Mouse (Mus musculus) intestine, embryonic 14.5 days (tissue): ENCODE measurements around the gene Agap3. TPM values are rescaled to one million over a fixed set of nuclear protein-coding genes. Genes with fewer than 3 reads are reported as not detected.
A peak's percentile ranks its signal among the peaks of the same experiment; 100 is the strongest.

Experiments used
- ATAC-seq: fragments of 200-750 bp; cut with Nextera tagmentation; replicated peaks from 2 replicates; pipeline ENCODE4 v1.8.0; 2017; ENCODE audit warnings: low read depth, moderate number of reproducible peaks, moderate TSS enrichment, moderate library complexity; ENCODE audit not compliant: low FRiP score, low TSS enrichment
- DNase-seq: peaks from one replicate; pipeline ENCODE4 v3.0.0-alpha.2; 2018; ENCODE audit warnings: low spot score
- H3K27ac ChIP-seq: fragments of 300-500 bp; sonication (generic); 2 replicates; pipeline ENCODE4 v1.5.1; 2014; ENCODE audit warnings: low read depth, mild to moderate bottlenecking, control low read depth
- H3K27me3 ChIP-seq: fragments of 300-500 bp; sonication (generic); replicated peaks from 2 replicates; pipeline ENCODE4 v1.6.1; 2014; ENCODE audit warnings: low read length, control low read depth; ENCODE audit not compliant: control insufficient read depth, insufficient read depth
- H3K36me3 ChIP-seq: fragments of 300-500 bp; sonication (generic); 2 replicates; pipeline ENCODE4 v1.6.1; 2014; ENCODE audit warnings: low read length, control low read depth; ENCODE audit not compliant: control insufficient read depth, insufficient read depth
- H3K4me1 ChIP-seq: fragments of 300-500 bp; sonication (generic); replicated peaks from 2 replicates; pipeline ENCODE4 v1.6.1; 2014; ENCODE audit warnings: low read length, control low read depth, mixed read lengths; ENCODE audit not compliant: control insufficient read depth, insufficient read depth
- H3K4me2 ChIP-seq: fragments of 300-500 bp; sonication (generic); 2 replicates; pipeline ENCODE4 v1.6.1; 2014; ENCODE audit warnings: low read length
- H3K4me3 ChIP-seq: fragments of 300-500 bp; sonication (generic); 2 replicates; pipeline ENCODE4 v1.5.1; 2014; ENCODE audit warnings: low read depth, low read length, control low read depth, mixed read lengths
- H3K9ac ChIP-seq: fragments of 300-500 bp; sonication (generic); 2 replicates; pipeline ENCODE4 v1.6.1; 2014; ENCODE audit warnings: mild to moderate bottlenecking, low read length
- H3K9me3 ChIP-seq: fragments of 300-500 bp; sonication (generic); 2 replicates; pipeline ENCODE4 v1.6.1; 2016; ENCODE audit warnings: low read length, control low read depth; ENCODE audit not compliant: control insufficient read depth
- WGBS: fragments of 180-500 bp; shearing (Covaris S2); extraction: QIAGEN DNeasy Blood & Tissue Kit; methylation state at CpG from one replicate; pipeline ENCODE4 v1.1.7; 2014; 5-methylcytosine and 5-hydroxymethylcytosine counted together
- polyA plus RNA-seq: library from polyadenylated mRNA; unstranded; fragments of >200 nt; fragmentation: Nextera tagmentation; extraction: Ambion mirVana; gene quantifications from 2 replicates; pipeline ENCODE4 v1.2.1, GENCODE M21; 2014

Agap3 gene
- polyA plus RNA-seq, 1 experiment from 2014 or later, result 22.0 TPM

DNA sequence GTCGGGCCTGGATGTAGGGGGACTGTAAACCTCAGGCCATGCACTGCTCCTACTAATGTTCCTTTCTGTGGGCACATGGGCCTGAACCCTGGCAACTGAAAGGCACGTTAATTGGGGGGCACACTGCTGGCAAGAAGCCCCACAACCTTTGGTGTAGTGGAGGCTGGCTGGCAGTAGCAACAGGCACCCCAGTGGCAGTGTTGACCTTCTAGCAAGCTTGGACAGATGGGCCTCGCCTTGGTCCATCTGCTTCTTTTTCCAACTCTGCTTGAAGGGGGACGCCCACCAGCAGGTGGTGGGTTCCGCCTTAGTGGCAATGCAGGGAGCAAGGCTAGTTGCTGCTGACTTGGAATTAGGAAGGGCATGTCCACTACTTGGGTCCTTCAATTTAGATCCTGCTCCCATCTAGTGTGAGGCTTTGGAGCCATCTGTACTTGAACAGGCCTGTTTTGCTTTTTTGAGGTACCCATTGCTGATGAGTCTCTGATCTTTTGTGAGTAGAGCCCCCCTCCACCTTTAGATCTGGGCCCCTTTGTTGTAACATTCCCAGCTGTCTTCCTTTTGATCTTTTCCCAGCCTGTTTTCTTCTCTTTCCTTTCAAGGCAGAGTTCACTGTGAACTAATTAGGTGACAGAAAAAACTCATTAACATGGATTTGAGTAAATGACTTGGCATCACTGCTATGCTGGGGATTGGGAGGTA lies 1.5 kb downstream of the Agap3 start:
- no peak for ATAC-seq
- Histone ChIP-seq H3K4me1 (peaks cover 36% of the 10 kb centered on the region), H3K36me3 (no peaks in the 10 kb centered on the region), H3K4me3 (peak overlapping the region; percentile 87), H3K27ac (no peak overlapping the region), H3K27me3 (no peaks in the 10 kb centered on the region), H3K9me3 (no peaks in the 10 kb centered on the region), H3K4me2 (peak overlapping the region; percentile 96), H3K9ac (peak overlapping the region; percentile 80)
- WGBS, result 7% methylated on average over 5 of the region's 5 CpGs
- no peak for DNase-seq

- Histone ChIP-seq H3K27me3 (no peaks in the 10 kb centered on the region), H3K36me3 (no peaks in the 10 kb centered on the region), H3K4me3 (0 out of 2 replicates have a peak overlapping the region, but pooled peaks have one; percentile 87), H3K9me3 (no peaks in the 10 kb centered on the region), H3K9ac (no peak overlapping the region), H3K4me2 (peak overlapping the region; percentile 96), H3K27ac (no peak overlapping the region), H3K4me1 (peaks cover 36% of the 10 kb centered on the region)
- DNase-seq (no peak), ATAC-seq (no peak)
- 31% methylated on average over 2 of the region's 2 CpGs for WGBS
These were observed 2.0 kb downstream of the Agap3 start for GRCm38 (mm10) chr5:24453985-24454303.

- H3K9ac ChIP-seq, result no peak overlapping the region
- H3K4me2 ChIP-seq, result no peak overlapping the region
- H3K36me3 ChIP-seq, result no peaks in the 10 kb centered on the region
These were observed 3.1 kb downstream of the Agap3 start for GRCm38 (mm10) chr5:24455076-24455475.

DNA sequence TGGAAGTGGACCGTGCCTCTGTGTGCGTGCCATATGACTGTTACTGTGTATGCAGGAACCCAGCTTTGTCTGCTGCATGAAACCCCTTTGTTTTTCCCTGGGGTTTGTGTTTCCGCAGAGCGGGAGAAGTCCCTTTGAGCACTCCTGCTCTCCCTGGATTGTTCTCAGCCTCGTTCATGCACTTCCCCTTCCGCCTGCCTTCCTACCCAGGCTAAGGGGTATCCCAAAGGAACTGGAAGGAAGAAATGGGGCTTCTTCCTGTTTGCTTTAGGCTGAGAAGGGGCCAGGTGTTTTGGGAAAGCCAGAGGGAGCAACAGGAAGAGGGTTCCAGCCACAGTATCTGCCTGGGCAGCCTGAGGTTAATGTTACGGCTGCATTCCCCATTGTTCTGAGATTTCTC lies 3.6 kb downstream of the Agap3 start:
- DNase-seq (no peak), ATAC-seq (no peak)
- no peak overlapping the region for H3K4me2 ChIP-seq
- H3K9me3 ChIP-seq, result no peaks in the 10 kb centered on the region
- no peak overlapping the region for H3K4me3 ChIP-seq
- no peak overlapping the region for H3K9ac ChIP-seq
- 68% methylated on average over 7 of the region's 7 CpGs for WGBS
- H3K4me1 ChIP-seq, result peaks cover 36% of the 10 kb centered on the region
- H3K27me3 ChIP-seq, result no peaks in the 10 kb centered on the region
- H3K27ac ChIP-seq, result peak overlapping the region; percentile 3; the same call in 1 of the 2 replicates
- H3K36me3 ChIP-seq, result 0 out of 2 replicates have a peak, but pooled peaks cover 5% of the 10 kb centered on the region

More at GRCm38 (mm10) chr5:24455076-24455475, 3.1 kb downstream of the Agap3 start:
- DNase-seq, result no peak
- Histone ChIP-seq H3K27ac (peak overlapping the region; percentile 3; the same call in 1 of the 2 replicates), H3K4me3 (no peak overlapping the region), H3K9me3 (no peaks in the 10 kb centered on the region), H3K27me3 (no peaks in the 10 kb centered on the region), H3K4me1 (peaks cover 36% of the 10 kb centered on the region)
- ATAC-seq, result no peak
- 74% methylated on average over 3 of the region's 3 CpGs for WGBS

DNA sequence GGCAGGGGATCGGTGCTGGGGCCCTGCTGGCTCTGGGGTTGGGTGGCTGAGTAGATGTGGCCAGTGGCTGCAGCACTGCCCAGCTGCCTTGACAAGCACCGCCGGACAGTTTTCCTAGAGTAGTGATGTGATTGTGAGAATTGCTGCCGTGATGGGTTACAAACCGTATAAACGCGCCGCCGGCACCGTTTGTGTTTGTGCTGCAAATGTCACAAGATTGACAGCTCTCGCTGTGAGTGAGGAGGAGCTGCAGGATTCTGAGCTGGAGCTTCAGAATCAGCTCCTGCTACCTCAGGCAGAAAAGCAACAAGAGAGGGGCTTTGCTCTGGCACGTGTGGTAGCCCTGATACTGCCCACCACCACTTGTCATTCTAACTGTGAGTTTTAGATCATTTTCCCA lies 14.8 kb downstream of the Agap3 start:
- WGBS, result 67% methylated on average over 12 of the region's 12 CpGs
- no peak overlapping the region for H3K9ac ChIP-seq
- H3K4me3 ChIP-seq, result no peak overlapping the region
- H3K4me1 ChIP-seq, result 0 out of 2 replicates have a peak, but pooled peaks cover 6% of the 10 kb centered on the region
- peaks cover under 1% of the 10 kb centered on the region; the same call in 1 of the 2 replicates for H3K36me3 ChIP-seq
- no peak overlapping the region for H3K27ac ChIP-seq
- H3K9me3 ChIP-seq, result no peaks in the 10 kb centered on the region
- H3K27me3 ChIP-seq, result no peaks in the 10 kb centered on the region
- DNase-seq, result no peak
- no peak overlapping the region for H3K4me2 ChIP-seq
- no peak for ATAC-seq

- Histone ChIP-seq H3K36me3 (no peaks in the 10 kb centered on the region), H3K4me2 (no peak overlapping the region), H3K27ac (no peak overlapping the region), H3K9ac (no peak overlapping the region), H3K4me1 (peaks cover 35% of the 10 kb centered on the region), H3K9me3 (no peaks in the 10 kb centered on the region), H3K4me3 (no peak overlapping the region), H3K27me3 (peaks cover 6% of the 10 kb centered on the region; the same call in 1 of the 2 replicates)
- peak; percentile 30; the same call in 1 of the 2 replicates for ATAC-seq
- WGBS, result 12% methylated on average over 5 of the region's 5 CpGs
- peak; percentile 89 for DNase-seq
These were observed 18.6 kb downstream of the Agap3 start for GRCm38 (mm10) chr5:24470600-24470999.

DNA sequence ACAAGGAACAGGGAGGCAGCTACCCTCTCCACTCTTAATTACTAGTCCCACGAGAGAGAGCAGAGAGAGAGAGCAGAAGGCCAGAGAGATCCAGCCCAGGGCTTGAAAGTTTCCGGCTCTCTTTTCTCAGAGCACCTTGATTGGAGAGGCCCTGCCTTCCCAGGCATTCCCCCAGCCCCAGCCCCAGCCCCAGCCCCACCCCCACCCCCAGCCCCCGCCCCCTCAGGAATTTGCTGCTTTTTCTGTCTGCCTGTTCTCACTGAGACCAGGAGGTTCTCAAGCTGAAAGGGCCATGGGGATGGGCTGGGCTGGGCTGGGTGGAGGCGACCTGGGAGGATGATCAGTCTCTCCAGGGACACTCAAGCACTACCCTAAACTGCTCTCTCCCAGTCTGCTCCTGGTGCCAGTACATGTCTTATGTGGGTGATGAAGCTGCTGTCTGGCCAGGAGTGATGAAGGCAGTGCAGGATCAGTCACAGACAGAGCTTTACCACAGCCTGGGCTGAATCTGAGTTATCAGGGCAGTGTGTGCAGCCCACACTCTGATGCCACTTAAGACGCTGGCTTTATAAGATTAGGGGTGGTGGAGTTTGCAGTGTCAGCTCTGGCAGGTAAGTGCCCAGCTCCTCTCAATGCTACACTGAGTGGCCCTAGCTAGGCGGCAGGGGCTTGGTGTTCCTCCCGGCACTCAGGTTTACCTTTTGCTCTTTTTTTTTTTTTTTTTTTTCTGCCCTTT lies 21.1 kb downstream of the Agap3 start:
- Histone ChIP-seq H3K9ac (no peak overlapping the region), H3K4me1 (peaks cover 40% of the 10 kb centered on the region), H3K27me3 (peaks cover 6% of the 10 kb centered on the region; the same call in 1 of the 2 replicates), H3K36me3 (peaks cover 24% of the 10 kb centered on the region), H3K27ac (no peak overlapping the region), H3K9me3 (no peaks in the 10 kb centered on the region), H3K4me3 (no peak overlapping the region), H3K4me2 (0 out of 2 replicates have a peak overlapping the region, but pooled peaks have one; percentile 9)
- WGBS, result 33% methylated on average over 7 of the region's 7 CpGs
- ATAC-seq, result 0 out of 2 replicates have a peak, but pooled peaks have one; percentile 11
- DNase-seq, result no peak

GRCm38 (mm10) chr5:24474025-24474722 lies 22.2 kb downstream of the Agap3 start:
- H3K9me3 ChIP-seq, result no peaks in the 10 kb centered on the region

More at GRCm38 (mm10) chr5:24474025-24474722, 22.2 kb downstream of the Agap3 start:
- Histone ChIP-seq H3K4me3 (peak overlapping the region; percentile 33), H3K4me1 (peaks cover 40% of the 10 kb centered on the region), H3K27ac (no peak overlapping the region; the same call in 1 of the 2 replicates), H3K36me3 (peaks cover 35% of the 10 kb centered on the region), H3K4me2 (peak overlapping the region; percentile 65), H3K9ac (peak overlapping the region; percentile 31; the same call in 1 of the 2 replicates), H3K27me3 (peaks cover 6% of the 10 kb centered on the region; the same call in 1 of the 2 replicates)
- ATAC-seq (peak; percentile 33; the same call in 1 of the 2 replicates), DNase-seq (no peak)
- 3% methylated on average over 77 of the region's 77 CpGs for WGBS
